Mouse (Mus musculus) limb, embryonic 13.5 days (tissue): ENCODE results near the gene Lhfpl2. TPM values are rescaled to one million over a fixed set of nuclear protein-coding genes. Genes with fewer than 3 reads are reported as not detected.
A peak's percentile ranks its signal among the peaks of the same experiment; 100 is the strongest.
"Not testable (repeated sequence)": the region's sequence is repeated elsewhere in the genome, so short reads cannot be mapped to it uniquely, and the experiment has no call there.

Source experiments
- ATAC-seq: fragments of 200-750 bp; cut with Nextera tagmentation; 2 replicates; pipeline ENCODE4 v1.8.0; 2017; ENCODE audit warnings: low read depth, moderate number of reproducible peaks, moderate TSS enrichment; ENCODE audit not compliant: low FRiP score
- H3K27ac ChIP-seq: fragments of 300-500 bp; sonication (generic); 2 replicates; pipeline ENCODE4 v1.5.1; 2015; ENCODE audit warnings: inconsistent platforms, mild to moderate bottlenecking, moderate library complexity
- H3K27me3 ChIP-seq: fragments of 300-500 bp; sonication (generic); 2 replicates; pipeline ENCODE4 v1.6.1; 2015; ENCODE audit warnings: mild to moderate bottlenecking, inconsistent platforms
- H3K36me3 ChIP-seq: fragments of 300-500 bp; sonication (generic); 2 replicates; pipeline ENCODE4 v1.6.1; 2015; ENCODE audit warnings: inconsistent platforms, mild to moderate bottlenecking, moderate library complexity
- H3K4me1 ChIP-seq: fragments of 300-500 bp; sonication (generic); 2 replicates; pipeline ENCODE4 v1.6.1; 2015; ENCODE audit warnings: inconsistent platforms
- H3K4me2 ChIP-seq: fragments of 300-500 bp; sonication (generic); replicated peaks from 2 replicates; pipeline ENCODE4 v1.6.1; 2015; ENCODE audit warnings: inconsistent platforms, mild to moderate bottlenecking, moderate library complexity
- H3K4me3 ChIP-seq: fragments of 300-500 bp; sonication (generic); 2 replicates; pipeline ENCODE4 v1.5.1; 2015; ENCODE audit warnings: moderate library complexity, mild to moderate bottlenecking, inconsistent platforms
- H3K9ac ChIP-seq: fragments of 300-500 bp; sonication (generic); 2 replicates; pipeline ENCODE4 v1.6.1; 2015; ENCODE audit warnings: mild to moderate bottlenecking, inconsistent platforms
- H3K9me3 ChIP-seq: fragments of 300-500 bp; sonication (generic); 2 replicates; pipeline ENCODE4 v1.6.1; 2016; ENCODE audit warnings: inconsistent platforms
- WGBS: fragments of 180-500 bp; shearing (Covaris S2); methylation state at CpG from one replicate; pipeline ENCODE4 v1.1.7; 2015; 5-methylcytosine and 5-hydroxymethylcytosine counted together
- polyA plus RNA-seq: library from polyadenylated mRNA; unstranded; fragments of >200 nt; fragmentation: Nextera tagmentation; extraction: Ambion mirVana; gene quantifications from 2 replicates; pipeline ENCODE4 v1.2.1, GENCODE M21; 2015

Lhfpl2 gene
- 69.5 and 79.1 TPM in 2 replicates for polyA plus RNA-seq

- WGBS, result under 1% methylated on average over 79 of the region's 85 CpGs
- Histone ChIP-seq H3K4me1 (peaks cover 33% of the 10 kb centered on the region), H3K4me2 (peak within 1 kb of the TSS; percentile 81), H3K27ac (peak within 1 kb of the TSS; percentile 89), H3K9ac (peak within 1 kb of the TSS; percentile 91), H3K4me3 (peak within 1 kb of the TSS; percentile 90), H3K36me3 (peaks cover 4% of the 10 kb centered on the region; the same call in 1 of the 2 replicates), H3K9me3 (no peaks in the 10 kb centered on the region), H3K27me3 (peaks cover 12% of the 10 kb centered on the region; the same call in 1 of the 2 replicates)
- ATAC-seq, result peak; percentile 89
These were observed at the start of gene Lhfpl2 for GRCm38 (mm10) chr13:94057563-94058560. Gene Lhfpl2 (plus strand): TSS chr13:94057796.

- Histone ChIP-seq H3K9me3 (no peaks in the 10 kb centered on the region), H3K36me3 (no peaks in the 10 kb centered on the region), H3K4me3 (no peak overlapping the region), H3K4me1 (peaks cover 11% of the 10 kb centered on the region), H3K9ac (no peak overlapping the region), H3K27ac (no peak overlapping the region), H3K27me3 (no peaks in the 10 kb centered on the region), H3K4me2 (no peak overlapping the region)
- ATAC-seq, result peak; percentile 51; the same call in 1 of the 2 replicates
- 79% methylated on average over 4 of the region's 4 CpGs for WGBS
These were observed 45.5 kb upstream of the Lhfpl2 start for GRCm38 (mm10) chr13:94011996-94012575.

- H3K9ac ChIP-seq, result no peak overlapping the region
These were observed 43.6 kb upstream of the Lhfpl2 start for GRCm38 (mm10) chr13:94013986-94014385.

GRCm38 (mm10) chr13:94024575-94024974, 33.0 kb upstream of the Lhfpl2 start:
- H3K27ac ChIP-seq, H3K9me3 ChIP-seq, ATAC-seq, H3K36me3 ChIP-seq, H3K4me2 ChIP-seq, H3K9ac ChIP-seq, H3K27me3 ChIP-seq, H3K4me3 ChIP-seq: not testable (repeated sequence)
- H3K4me1 ChIP-seq, result peaks cover 21% of the 10 kb centered on the region
- WGBS, result 78% methylated on average over 10 of the region's 13 CpGs

More at GRCm38 (mm10) chr13:94013986-94014385, 43.6 kb upstream of the Lhfpl2 start:
- Histone ChIP-seq H3K9me3 (no peaks in the 10 kb centered on the region), H3K4me3 (no peak overlapping the region), H3K4me1 (peaks cover 11% of the 10 kb centered on the region), H3K27ac (no peak overlapping the region), H3K27me3 (no peaks in the 10 kb centered on the region), H3K4me2 (no peak overlapping the region), H3K36me3 (no peaks in the 10 kb centered on the region)
- WGBS, result 71% methylated on average over 10 of the region's 10 CpGs
- no peak for ATAC-seq

- ATAC-seq, result no peak
- WGBS, result 67% methylated on average over 10 of the region's 10 CpGs
These were observed 28.4 kb upstream of the Lhfpl2 start for GRCm38 (mm10) chr13:94029147-94029546.

GRCm38 (mm10) chr13:94030551-94030950, 27.0 kb upstream of the Lhfpl2 start:
- Histone ChIP-seq H3K4me3 (no peak overlapping the region), H3K4me2 (no peak overlapping the region), H3K36me3 (no peaks in the 10 kb centered on the region), H3K27me3 (no peaks in the 10 kb centered on the region), H3K9ac (no peak overlapping the region), H3K4me1 (peaks cover 22% of the 10 kb centered on the region), H3K9me3 (no peaks in the 10 kb centered on the region), H3K27ac (no peak overlapping the region)
- no peak for ATAC-seq
- WGBS, result 86% methylated on average over 2 of the region's 2 CpGs

More at GRCm38 (mm10) chr13:94029147-94029546, 28.4 kb upstream of the Lhfpl2 start:
- Histone ChIP-seq H3K27me3 (no peaks in the 10 kb centered on the region), H3K36me3 (no peaks in the 10 kb centered on the region), H3K9me3 (no peaks in the 10 kb centered on the region), H3K27ac (no peak overlapping the region), H3K9ac (no peak overlapping the region), H3K4me2 (no peak overlapping the region), H3K4me3 (no peak overlapping the region), H3K4me1 (peaks cover 22% of the 10 kb centered on the region)

- no peak overlapping the region for H3K27ac ChIP-seq
- no peak overlapping the region for H3K4me3 ChIP-seq
- 55% methylated on average over 6 of the region's 6 CpGs for WGBS
- no peak for ATAC-seq
- no peaks in the 10 kb centered on the region for H3K9me3 ChIP-seq
- no peaks in the 10 kb centered on the region for H3K27me3 ChIP-seq
- H3K36me3 ChIP-seq, result no peaks in the 10 kb centered on the region
- no peaks in the 10 kb centered on the region for H3K4me1 ChIP-seq
- H3K9ac ChIP-seq, result no peak overlapping the region
- H3K4me2 ChIP-seq, result no peak overlapping the region
These were observed 20.1 kb upstream of the Lhfpl2 start for GRCm38 (mm10) chr13:94037313-94038051.

GRCm38 (mm10) chr13:94038052-94038340, 19.6 kb upstream of the Lhfpl2 start:
- H3K36me3 ChIP-seq, result no peaks in the 10 kb centered on the region
- H3K4me2 ChIP-seq, result no peak overlapping the region
- 48% methylated on average over 2 of the region's 2 CpGs for WGBS
- H3K27me3 ChIP-seq, result no peaks in the 10 kb centered on the region
- H3K4me1 ChIP-seq, result no peaks in the 10 kb centered on the region
- H3K9ac ChIP-seq, result no peak overlapping the region
- H3K27ac ChIP-seq, result no peak overlapping the region
- no peak for ATAC-seq
- H3K9me3 ChIP-seq, result no peaks in the 10 kb centered on the region
- no peak overlapping the region for H3K4me3 ChIP-seq

GRCm38 (mm10) chr13:94050036-94050435, 7.6 kb upstream of the Lhfpl2 start:
- no peak overlapping the region for H3K9ac ChIP-seq
- H3K27ac ChIP-seq, result no peak overlapping the region
- H3K4me3 ChIP-seq, result no peak overlapping the region
- no peak overlapping the region for H3K4me2 ChIP-seq
- 49% methylated on average over 7 of the region's 7 CpGs for WGBS
- no peak for ATAC-seq
- no peaks in the 10 kb centered on the region for H3K4me1 ChIP-seq
- H3K27me3 ChIP-seq, result no peaks in the 10 kb centered on the region
- H3K36me3 ChIP-seq, result no peaks in the 10 kb centered on the region
- no peaks in the 10 kb centered on the region for H3K9me3 ChIP-seq

GRCm38 (mm10) chr13:94050782-94051181, 6.8 kb upstream of the Lhfpl2 start:
- H3K27me3 ChIP-seq, result no peaks in the 10 kb centered on the region; the same call in 1 of the 2 replicates
- no peak overlapping the region for H3K4me2 ChIP-seq
- no peak for ATAC-seq
- no peaks in the 10 kb centered on the region for H3K36me3 ChIP-seq
- H3K4me1 ChIP-seq, result no peaks in the 10 kb centered on the region
- no peak overlapping the region for H3K4me3 ChIP-seq
- no peaks in the 10 kb centered on the region for H3K9me3 ChIP-seq
- no peak overlapping the region for H3K27ac ChIP-seq
- H3K9ac ChIP-seq, result no peak overlapping the region
- WGBS, result 91% methylated on average over 3 of the region's 3 CpGs

- peak; percentile 6; the same call in 1 of the 2 replicates for ATAC-seq
- peak overlapping the region; percentile 89; the same call in 1 of the 2 replicates for H3K27ac ChIP-seq
- 3% methylated on average over 17 of the region's 17 CpGs for WGBS
- H3K4me1 ChIP-seq, result peaks cover 27% of the 10 kb centered on the region
- peak overlapping the region; percentile 91 for H3K9ac ChIP-seq
- H3K27me3 ChIP-seq, result peaks cover 12% of the 10 kb centered on the region; the same call in 1 of the 2 replicates
- peak overlapping the region; percentile 81 for H3K4me2 ChIP-seq
- no peaks in the 10 kb centered on the region for H3K9me3 ChIP-seq
- H3K4me3 ChIP-seq, result peak overlapping the region; percentile 90
- H3K36me3 ChIP-seq, result peaks cover 4% of the 10 kb centered on the region; the same call in 1 of the 2 replicates
These were observed 497 bp upstream of the Lhfpl2 start for GRCm38 (mm10) chr13:94057036-94057562.
